Mouse (Mus musculus): ENCODE results near the gene Prpsap1.
A peak's percentile ranks its signal among the peaks of the same experiment; 100 is the strongest.

The Prpsap1 gene

DNA sequence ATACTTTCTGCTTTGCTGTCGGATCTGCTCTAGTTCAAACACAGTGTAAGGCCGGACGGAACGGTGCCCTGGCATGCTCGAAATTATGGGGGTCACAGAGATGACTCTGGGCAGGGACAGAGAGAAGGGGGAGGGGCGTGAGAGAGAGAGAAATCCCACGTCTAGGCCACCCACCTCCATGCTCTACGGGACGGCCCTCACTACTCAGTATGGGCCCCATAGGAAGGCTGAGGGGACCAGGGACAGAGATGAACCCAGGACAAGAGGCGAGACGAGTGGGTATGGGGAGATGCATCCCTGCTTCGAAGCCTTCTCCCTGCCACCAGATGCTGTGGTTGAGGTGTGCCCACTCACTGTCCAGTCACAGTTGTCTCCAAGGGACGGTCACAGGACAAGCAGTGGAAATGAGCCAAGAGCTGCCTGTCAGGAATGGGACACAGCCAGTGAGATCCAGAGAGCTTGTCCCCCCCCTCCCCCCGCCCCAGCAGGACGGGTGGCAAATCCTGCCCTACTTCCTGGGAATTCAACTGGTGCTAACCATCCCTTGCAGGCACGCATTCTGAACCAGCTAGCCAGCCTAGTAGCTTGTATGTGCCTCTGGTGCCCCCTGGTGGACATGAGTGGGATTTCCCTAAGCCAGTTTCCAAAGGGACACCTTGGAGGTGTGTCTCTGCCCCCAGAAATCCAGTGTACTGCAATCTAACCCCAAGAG, 48.2 kb downstream of the Prpsap1 start:
- peak; percentile 95 to 97 for DNase-seq (ENCODE audit: low spot score in 2 of 2)

DNA sequence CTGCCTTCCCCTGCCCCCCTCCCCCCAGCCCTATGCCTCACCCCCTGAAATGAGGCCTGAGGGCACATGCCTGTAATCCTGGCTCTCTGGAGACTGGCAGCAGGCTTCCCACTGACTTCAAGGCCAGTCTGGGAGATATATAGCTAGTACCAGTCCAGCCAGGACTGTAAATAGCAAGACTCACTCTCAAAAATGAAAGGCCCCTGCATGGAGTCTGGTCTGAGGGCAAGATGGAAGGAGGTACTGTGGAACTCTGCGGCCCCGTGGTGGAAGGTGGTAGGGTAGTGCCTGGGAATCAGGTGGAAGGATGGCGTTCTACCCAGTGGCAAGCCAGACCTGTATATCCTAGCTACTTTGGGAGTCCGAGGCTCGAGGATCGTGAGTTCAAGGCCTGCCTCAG, 50.1 kb downstream of the Prpsap1 start:
- DNase-seq (ENCODE audit: low spot score in 2 of 2), result peak in 1 of 2 experiments; percentile 16

DNA sequence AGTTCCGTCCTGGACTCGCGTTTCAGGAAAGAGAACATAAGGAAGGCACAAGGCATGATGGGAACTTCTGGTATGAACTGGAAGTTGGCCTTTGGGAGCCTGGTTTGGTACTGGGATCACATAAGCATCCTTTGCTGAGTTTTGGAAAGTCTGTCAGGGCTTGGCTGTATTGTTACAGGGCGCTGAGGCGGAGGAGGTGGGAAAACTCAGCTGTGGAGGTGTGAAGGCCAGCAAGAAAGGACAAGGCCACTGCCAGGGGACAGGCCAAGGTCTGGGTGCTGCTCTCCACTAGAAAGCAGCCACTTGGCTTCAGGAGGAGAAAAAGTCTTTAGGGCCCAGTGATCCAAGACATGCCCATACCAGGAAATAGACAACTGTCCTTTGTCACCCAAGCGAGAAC, 50.7 kb downstream of the Prpsap1 start:
- DNase-seq (ENCODE audit: low spot score in 2 of 2), result no peak

DNA sequence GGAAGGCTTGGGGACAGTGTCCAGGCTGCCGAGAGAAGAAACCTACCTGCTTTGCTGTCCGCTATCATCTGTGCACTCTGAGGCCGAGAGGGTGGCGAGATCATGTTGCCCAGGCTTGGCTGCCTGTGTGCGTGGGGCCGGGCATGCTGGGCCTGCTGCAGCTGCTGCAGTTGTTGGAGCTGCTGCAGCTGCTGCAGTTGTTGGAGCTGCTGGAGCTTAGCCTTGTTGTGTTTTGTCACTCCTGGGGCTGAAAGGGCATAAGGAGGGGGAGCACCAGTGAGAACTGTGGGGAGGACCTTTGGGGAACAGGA, 51.2 kb downstream of the Prpsap1 start:
- no peak for DNase-seq (ENCODE audit: low spot score in 2 of 2)

DNA sequence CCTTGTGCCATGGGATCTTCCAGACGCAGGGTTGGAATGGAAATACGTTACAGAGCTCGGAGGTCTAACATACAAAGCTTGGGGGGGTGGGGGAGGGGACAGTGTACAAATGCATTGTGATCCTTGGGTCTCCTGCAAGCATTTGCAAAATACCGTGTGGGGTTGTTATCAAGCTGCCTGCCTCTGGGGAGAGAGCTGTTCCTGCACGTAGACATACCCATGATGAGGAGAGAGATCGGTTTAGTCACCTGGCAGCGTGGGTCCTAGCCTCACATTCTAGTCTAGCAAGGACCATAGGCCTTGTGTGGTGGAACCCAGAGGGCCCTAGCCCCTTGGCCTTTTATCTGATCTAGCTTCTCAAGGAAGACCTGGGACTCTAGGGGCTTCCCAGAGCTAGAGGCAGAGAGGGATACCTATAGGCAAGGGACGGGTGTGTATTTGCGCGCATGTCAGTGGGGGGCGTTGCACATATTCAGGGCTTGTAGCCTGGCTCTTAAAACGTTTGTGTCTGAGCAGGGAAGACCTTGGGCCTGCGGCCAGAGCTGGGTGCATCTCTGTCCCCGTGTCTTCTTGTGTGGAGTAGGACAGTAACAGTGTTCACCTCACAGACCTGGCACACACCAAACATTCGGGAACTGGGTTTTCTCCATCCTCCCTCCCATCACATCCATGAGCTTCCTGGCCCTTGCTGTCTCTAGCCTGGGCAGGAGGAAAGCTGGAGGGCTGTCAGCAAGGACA, 51.7 kb downstream of the Prpsap1 start:
- peak in 1 of 2 experiments; percentile 18 for DNase-seq (ENCODE audit: low spot score in 2 of 2)

DNA sequence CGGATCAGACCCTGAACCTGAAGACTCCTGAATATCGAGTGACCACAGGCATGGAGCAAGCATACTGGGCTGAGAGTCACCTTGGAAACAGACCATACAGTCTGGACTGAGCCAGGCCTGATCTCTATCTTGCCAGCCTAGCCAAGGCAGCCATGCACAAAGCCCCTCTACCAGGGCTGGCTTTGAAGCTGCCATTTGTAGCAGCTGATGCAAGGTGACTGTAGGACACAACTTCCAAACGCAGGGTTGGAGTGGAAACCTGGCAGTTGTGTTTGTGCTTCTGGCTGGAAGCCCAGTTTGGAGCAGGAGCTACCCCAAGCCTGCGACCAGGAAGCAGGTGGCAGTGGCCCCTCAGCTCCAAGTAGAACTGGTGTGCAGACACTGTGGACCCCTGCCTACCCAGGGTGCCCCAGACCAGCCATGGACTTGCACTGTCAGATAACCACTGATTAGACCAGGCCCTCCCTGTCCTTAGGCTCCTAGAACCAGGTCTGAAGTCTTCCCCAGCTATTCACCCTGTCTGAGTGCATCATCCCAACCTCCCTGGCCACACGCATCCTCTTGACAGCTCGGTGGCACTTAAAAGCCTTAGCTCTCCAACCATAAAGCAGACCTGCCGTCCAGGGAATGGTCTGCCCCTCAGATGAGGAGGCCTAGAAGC, 53.5 kb downstream of the Prpsap1 start:
- peak in 1 of 2 experiments; percentile 19 for DNase-seq (ENCODE audit: low spot score in 2 of 2)

DNA sequence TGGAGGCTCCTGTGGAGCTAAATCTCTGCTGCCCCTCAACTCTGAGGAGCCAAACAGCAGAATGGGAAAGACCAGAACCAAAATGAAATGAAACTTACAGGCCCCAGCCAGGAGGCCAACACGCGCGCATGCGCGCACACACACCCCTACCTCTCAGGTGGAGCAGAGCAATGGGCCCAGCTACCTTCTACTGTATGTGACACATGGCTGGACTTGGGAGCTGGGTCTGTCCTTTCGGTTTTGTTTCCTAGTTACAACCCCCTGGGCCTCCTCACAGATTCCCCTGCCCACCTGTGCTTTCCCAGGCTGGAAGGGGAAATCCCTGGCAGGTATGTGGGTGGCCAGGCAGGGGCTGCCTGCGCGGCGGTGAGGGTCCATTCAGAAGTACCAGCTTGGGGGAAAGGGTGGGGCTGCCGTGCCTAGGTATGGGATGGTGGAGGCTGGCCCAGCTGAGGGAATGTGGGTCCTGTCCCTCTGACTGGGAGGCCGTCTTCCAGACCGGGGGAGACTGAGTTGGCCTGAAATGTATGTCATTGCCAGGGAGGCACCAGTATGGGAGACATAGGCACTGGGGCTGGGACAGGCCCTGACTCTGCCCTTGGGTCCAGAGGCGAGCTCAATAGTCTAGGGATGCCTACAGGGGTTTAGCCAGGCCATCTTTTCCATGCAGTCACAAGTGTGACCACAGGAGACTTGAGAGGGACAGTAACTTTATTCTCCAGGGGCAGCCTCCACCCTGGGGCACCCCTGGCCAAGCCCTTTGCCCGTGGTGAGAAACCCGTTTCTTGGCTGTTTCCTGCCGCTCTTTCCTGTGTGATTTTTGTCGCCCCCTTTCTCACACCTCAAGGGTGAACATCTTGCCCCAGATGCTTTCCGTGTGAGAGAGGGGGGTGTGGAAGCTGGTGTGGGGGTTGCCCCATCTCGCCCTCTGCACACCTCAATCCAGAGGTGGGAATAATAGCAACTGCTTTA, 54.4 kb downstream of the Prpsap1 start:
- peak in 1 of 2 experiments; percentile 39 for DNase-seq (ENCODE audit: low spot score in 2 of 2)

DNA sequence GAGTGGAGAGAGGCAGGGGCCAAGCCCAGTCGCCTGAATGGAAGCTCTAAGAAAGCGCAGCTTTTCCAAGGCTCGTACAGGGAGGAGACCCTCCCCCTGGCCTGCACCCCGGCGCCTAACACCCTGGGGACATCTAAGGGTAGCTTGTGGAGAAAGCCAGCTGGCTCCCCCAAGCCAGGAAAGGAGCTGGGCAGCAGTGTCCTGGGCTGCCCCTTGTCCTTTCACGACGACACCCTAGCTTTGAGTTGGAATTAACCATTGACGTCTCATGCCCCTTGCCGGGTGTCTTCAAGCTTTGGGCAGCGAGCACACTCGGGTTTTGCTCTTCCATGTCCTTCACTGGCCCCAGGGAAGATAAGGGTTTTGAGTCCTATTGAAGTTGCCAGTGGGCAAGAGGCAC, 56.5 kb downstream of the Prpsap1 start:
- DNase-seq (ENCODE audit: low spot score in 2 of 2), result no peak

DNA sequence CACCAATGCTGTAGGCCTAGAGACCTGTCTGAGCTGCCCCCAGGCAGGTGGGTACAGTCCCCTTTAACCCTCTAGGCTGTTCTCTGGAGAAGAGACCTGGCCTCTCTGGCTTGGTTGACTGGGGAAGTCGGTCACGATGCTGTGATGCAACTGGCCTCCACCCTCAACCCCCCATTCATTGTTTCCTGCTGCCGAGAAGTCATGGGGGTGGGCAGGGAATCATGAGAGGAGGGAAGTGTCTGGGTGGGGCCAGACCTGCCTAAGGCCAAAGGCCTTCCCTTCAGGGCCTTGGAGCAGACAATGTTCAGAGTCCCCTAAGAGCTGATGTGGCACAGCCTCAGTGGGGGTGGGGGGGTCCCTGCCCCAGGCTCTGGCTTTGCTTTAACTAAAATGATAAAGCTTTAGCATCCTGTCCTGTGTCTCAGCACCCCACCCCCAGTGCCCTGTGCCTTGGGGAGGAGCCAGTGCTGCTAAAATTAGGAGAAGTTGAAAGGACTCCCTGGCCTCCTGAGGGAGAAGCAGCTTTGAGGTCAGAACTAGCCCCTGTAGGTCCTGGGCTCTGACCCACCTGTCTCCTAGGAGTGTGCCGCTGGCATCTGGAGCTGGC, 57.2 kb downstream of the Prpsap1 start:
- DNase-seq (ENCODE audit: low spot score in 2 of 2), result peak in 1 of 2 experiments; percentile 38

DNA sequence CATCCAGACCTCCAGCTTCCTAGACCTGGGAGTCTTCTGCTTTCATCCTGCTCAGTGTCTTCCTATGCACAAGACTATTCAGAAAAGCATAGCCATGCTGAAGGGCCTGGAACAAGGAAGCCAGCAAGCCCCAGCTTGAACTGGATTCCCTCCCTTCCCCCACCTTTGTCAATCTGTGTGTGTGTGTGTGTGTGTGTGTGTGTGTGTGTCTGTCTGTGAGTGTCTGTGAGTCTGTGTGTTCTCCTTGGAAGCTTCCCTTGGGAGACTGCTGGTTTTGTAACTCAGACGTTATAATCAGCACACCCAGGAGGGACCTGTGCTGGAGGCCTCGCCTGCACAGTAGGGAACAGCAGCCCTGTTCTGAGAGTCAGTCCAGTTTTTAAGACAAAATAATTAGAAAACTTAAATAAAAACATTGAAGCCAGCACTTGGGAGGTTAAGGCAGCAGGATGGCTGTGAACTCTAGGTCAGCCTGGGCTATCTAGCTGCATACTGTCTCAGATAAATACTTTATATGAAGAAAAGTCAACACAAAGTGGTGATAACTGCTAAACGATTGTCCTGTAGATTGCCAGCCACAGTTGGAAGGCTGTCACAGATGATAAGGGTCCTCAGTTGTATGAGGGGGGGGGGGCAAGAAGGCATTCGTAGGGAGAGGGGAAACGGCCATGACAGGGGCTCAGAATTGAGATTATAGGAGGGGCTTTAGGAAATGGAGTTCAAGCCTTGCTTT, 57.8 kb downstream of the Prpsap1 start:
- DNase-seq (ENCODE audit: low spot score in 2 of 2), result peak in 1 of 2 experiments; percentile 22

DNA sequence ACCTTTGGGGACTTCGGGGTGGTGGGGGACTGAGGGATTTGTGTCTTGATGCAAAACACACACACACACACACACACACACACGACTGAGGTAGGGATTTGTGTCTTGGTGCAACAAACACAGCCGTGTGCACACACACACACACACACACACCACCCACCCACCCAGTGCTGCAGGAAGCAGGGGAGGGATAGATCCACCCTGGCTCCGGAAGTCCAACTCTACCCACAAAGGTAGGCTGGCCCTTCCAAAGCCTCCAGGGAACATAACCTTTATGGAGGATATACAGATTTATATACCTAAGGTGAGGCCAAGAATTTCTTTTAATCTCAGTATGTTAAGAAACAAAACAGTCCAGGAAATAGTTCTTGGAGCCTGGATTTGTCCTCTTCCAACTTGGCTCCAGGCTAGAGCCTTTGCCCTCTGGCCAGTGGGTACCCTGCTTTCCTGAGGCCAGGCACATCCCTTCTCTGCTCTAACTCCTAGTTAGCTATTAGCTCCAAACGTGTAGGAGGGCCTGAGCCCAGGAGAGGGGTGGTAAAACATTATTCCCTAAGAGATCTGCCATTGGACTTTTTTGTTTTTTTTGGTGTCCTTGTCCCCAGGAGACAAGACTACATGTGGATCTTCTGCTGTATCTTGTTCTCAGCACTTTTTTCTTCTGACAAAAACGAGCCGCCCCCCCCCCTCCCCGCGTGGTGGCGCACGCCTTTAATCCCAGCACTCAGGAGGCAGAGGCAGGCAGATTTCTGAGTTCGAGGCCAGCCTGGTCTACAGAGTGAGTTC, 58.8 kb downstream of the Prpsap1 start:
- DNase-seq (ENCODE audit: low spot score in 2 of 2), result no peak

DNA sequence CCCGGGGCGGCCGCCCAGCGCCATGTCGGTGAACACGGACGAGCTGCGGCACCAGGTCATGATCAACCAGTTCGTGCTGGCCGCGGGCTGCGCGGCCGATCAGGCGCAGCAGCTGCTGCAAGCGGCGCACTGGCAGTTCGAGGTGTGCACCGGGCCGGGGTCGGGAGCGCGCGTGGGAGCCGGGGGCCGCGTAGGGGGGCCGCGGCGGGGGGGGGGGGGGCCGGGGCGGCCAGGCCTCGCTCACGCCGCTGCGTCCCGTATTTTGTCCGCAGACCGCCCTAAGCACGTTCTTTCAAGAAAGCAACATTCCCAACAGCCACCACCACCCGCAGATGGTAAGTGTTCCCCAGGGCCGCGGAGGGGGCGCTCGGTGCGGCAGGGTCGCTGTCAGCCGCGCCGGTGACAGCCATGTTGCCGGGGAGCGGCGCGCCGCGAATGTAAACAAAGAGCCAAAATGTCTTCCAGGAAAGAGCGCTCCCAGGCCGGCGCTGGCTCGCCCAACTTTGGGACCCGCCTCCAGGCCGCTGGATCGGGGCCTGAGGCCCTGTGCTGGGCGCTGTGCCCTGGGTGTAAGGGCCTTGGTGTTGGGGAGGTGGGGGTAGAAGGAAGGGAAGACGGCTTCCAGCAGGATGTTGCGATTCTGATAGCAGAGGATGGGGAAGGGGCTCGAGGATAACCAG, 59.6 kb downstream of the Prpsap1 start:
- DNase-seq (ENCODE audit: low spot score in 2 of 2), result peak; percentile 74 to 77

DNA sequence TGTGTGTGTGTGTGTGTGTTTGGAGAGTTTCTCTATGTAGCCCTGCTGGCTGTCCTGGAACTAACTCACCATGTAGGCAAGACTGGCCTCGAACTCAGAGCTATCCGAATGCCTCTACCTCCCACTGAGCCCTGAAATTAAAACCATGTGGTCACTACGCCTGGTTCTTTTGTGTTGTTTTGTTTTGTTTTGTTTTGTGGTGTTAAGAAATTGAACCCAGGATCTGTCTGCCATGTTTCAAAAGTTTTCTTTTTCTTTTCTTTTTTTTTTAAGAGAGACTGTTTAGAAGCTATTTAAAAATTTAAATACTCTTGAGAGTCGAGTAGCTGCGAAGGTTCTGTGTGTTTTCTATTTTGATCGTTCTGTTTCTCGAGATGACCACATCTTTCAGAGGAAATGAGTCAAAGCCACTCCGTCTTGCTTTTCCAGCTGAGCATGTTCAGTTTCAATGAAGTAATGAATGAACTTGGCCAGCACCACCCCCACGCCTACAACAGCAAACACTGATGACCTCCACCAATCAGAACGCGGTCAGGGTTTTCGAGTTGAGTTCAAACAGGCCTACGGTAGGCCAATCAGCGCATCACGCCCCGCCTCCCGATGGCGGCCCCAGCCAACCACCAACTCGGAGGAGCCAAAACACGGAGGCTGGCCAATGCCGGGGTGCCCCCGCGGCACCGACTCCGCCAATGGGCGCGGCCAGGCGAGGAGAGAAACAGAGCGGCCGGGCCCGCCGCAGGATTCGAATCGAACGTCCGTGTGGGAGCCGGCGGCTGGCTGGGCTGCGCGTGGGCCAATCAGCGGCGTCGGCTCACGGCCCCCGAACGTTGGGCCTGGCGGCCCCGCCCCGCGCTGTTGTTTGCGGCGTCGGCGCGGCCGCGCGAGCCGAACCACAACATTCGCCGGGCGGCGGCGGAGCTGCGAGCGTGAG, 60.4 kb downstream of the Prpsap1 start, which contains the start of gene Ubald2:
Gene Ubald2, plus strand, starts transcription at position 739 of the 931 bp plus-strand sequence.
- peak; percentile 97 to 99 for DNase-seq (ENCODE audit: low spot score in 2 of 2)

DNA sequence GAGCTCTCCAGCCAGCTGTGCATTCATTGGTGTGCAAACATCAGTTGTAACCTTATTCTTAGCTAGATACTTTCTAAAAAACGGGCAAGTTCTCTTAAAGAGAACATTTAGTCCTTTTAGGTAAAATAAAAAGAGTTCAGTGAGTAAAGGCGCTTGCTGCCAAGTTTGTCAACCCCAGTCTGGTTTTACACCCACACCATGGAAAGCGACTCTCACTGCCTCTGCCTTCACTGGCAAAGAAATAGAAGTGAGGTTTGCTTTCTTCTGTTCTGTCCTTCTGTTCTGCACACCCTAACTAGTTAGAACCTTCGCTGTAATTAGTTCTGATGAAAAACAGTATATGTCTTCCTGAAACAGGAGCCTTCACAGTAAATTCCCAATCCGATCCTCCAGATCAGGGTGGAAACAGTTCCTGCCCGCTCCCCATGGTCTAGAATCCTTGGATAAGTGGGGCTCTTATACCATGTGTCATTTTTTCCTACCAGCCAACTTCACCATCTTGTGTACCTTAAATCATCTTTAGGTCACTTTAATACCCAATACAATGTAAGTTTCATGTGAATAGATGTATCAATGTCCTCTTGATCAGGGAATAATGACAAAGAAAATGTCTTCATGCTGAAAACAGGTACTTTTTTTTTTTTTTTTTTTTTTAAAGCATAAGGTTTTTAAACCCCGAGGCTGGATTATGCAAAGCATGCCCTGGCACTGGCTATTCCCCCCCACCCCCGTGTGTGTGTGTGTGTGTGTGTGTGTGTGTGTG, 61.2 kb downstream of the Prpsap1 start:
- no peak for DNase-seq (ENCODE audit: low spot score in 2 of 2)

DNA sequence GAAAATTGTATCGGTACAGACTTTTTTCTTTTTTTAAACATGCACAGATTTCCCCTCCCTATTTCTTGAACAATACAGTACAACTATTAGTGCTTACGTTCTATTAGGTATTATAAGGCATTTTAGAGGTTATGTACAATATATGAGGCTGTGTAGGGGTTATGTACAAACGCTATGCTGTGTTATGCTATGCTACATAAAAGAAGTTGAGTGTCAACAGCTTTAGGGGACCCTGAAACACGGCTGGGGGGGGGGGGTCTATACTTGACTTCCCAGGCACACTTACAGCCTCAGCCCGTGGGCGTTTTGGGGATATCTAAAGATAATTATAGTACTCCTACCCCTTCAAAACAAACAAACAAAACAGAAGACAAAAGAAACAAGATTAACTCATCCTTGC, 61.9 kb downstream of the Prpsap1 start:
- no peak for DNase-seq (ENCODE audit: low spot score in 2 of 2)

DNA sequence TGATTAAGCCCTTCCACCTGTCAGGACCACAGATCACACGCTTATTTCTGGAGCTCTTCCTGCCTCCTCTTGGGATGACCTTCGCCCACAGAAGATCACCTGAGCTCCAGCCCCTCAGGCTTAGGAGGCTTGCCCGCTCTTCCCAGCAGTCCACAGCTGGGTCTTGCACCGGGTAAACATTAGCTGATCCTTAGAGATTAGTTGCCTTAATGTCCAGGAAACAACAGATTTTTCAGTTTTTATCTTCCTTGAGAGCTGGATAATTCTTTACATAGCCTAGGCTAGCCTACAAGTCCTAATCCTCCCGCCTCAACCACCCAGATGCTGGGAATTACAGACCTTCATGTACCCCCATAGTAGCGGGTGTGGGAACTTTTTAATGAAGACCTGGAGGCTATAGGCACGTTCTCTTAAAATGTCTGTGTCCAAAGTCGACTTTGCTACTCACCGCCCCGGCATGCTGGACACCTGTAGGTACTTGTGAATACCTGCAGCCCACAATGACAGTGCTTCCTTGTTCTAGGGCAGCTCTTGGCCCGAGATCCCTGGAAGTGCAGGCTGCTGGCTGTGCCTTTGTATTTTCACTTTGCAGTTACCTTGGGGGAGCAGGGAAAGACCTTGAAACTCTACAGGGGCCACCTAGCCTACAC, 62.4 kb downstream of the Prpsap1 start:
- DNase-seq (ENCODE audit: low spot score in 2 of 2), result no peak
